Mouse (Mus musculus): Measurements from ENCODE around the gene Guca2a. TPM values are rescaled to one million over a fixed set of nuclear protein-coding genes. Genes with fewer than 3 reads are reported as not detected.

Gene Guca2a
- polyA plus RNA-seq, 1 experiment from 2014 or later: 1.5 TPM

DNA sequence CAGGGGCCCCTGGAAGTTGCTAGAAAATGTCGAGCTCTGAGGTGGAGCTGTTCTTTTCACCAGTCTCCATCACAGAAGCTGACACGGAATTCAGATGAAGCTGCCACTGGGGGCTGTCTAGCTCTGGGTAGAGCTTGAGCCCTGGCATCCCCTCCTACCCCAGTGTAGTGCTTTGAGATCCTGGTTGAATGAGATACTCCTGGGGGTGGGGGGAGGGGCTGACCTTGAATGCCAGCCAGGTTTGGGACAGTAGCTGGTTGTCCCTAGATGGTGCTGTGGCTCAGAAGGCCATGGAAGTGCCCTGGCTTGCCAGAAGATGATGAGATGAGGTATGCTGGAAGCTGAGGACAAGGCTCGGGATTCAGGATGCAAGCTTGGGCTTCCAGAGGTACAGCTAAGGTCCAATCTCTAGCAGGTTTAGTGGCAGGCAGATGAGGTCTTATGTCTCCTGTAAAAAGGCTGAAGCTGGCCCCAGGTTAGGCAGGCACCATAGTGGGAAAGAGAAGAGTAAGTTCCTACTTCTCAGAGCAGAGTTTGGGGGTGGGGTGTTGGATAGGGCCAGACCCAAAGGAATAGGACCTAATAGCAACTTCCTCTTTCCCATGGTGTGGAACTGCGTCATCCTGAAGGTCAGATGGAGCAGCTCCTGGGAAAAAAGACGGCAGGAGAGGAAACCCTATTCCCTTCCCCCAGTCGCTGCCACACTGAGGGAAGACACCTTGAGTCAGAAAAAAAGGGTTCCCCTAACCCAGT is 2.4 kb upstream of the Guca2a start:
- no peaks in the 10 kb centered on the region for H3K36me3 ChIP-seq (ENCODE audit: control insufficient read depth, insufficient read depth)
- WGBS: 49% methylated on average over 6 of the region's 6 CpGs
- ATAC-seq (replicated peaks; ENCODE audit: extremely low read depth, insufficient read depth, low FRiP score): no peak; the same call in 1 of the 2 replicates
- peaks cover 57% of the 10 kb centered on the region for H3K4me1 ChIP-seq (ENCODE audit: control insufficient read depth, insufficient read depth, low read length)
- H3K9me3 ChIP-seq (replicated peaks; ENCODE audit: control insufficient read depth, low read length): no peaks in the 10 kb centered on the region
- no peak overlapping the region for H3K4me3 ChIP-seq (ENCODE audit: low read length)
- peak overlapping the region; percentile 60 for H3K27ac ChIP-seq (ENCODE audit: low read length)
- H3K9ac ChIP-seq (ENCODE audit: low read length): no peak overlapping the region
- no peaks in the 10 kb centered on the region for H3K27me3 ChIP-seq (ENCODE audit: control insufficient read depth, insufficient read depth, low read length)
- H3K4me2 ChIP-seq (ENCODE audit: low read depth, low read length): no peak overlapping the region

GRCm38 (mm10) chr4:119635686-119636085 is 1.8 kb upstream of the Guca2a start:
- Histone ChIP-seq H3K9me3 (replicated peaks; ENCODE audit: control insufficient read depth, low read length) (no peaks in the 10 kb centered on the region), H3K4me1 (ENCODE audit: control insufficient read depth, insufficient read depth, low read length) (peaks cover 56% of the 10 kb centered on the region), H3K36me3 (ENCODE audit: control insufficient read depth, insufficient read depth) (no peaks in the 10 kb centered on the region), H3K4me2 (ENCODE audit: low read depth, low read length) (no peak overlapping the region), H3K4me3 (ENCODE audit: low read length) (no peak overlapping the region), H3K27me3 (ENCODE audit: control insufficient read depth, insufficient read depth, low read length) (no peaks in the 10 kb centered on the region), H3K9ac (ENCODE audit: low read length) (no peak overlapping the region), H3K27ac (ENCODE audit: low read length) (no peak overlapping the region; the same call in 1 of the 2 replicates)
- WGBS: 62% methylated on average over 8 of the region's 8 CpGs
- ATAC-seq (replicated peaks; ENCODE audit: extremely low read depth, insufficient read depth, low FRiP score): no peak

- peaks cover 46% of the 10 kb centered on the region for H3K4me1 ChIP-seq (ENCODE audit: control insufficient read depth, insufficient read depth, low read length)
- WGBS: 78% methylated on average over 7 of the region's 7 CpGs
- H3K9me3 ChIP-seq (replicated peaks; ENCODE audit: control insufficient read depth, low read length): no peaks in the 10 kb centered on the region
- no peak overlapping the region for H3K4me2 ChIP-seq (ENCODE audit: low read depth, low read length)
- no peak for ATAC-seq (replicated peaks; ENCODE audit: extremely low read depth, insufficient read depth, low FRiP score)
- H3K4me3 ChIP-seq (ENCODE audit: low read length): no peak overlapping the region
- no peaks in the 10 kb centered on the region for H3K36me3 ChIP-seq (ENCODE audit: control insufficient read depth, insufficient read depth)
- H3K27me3 ChIP-seq (ENCODE audit: control insufficient read depth, insufficient read depth, low read length): no peaks in the 10 kb centered on the region
- no peak overlapping the region for H3K9ac ChIP-seq (ENCODE audit: low read length)
- H3K27ac ChIP-seq (ENCODE audit: low read length): no peak overlapping the region
Observed at GRCm38 (mm10) chr4:119636731-119637130, 773 bp upstream of the Guca2a start.

DNA sequence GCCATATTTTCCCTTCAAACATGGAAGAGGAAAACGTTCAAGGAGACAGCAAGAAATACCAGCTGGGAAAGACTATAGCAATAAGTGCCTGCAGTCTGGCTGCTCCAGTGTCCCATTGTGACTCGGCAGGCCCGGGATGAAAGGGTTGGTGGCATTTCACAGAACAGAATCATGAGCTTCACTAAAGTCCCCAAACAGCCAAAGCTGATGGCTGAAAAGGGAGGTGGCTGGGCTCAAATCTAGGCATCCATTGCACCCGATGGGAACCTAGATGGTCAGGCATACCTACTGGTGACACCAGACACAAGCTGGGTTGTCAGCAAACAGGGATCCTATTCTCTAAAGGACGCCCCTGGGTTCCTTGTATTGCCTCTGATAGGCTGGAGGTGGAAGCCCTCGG is 442 bp downstream of the Guca2a start:
- 84% methylated on average over 6 of the region's 6 CpGs for WGBS
- H3K27me3 ChIP-seq (ENCODE audit: control insufficient read depth, insufficient read depth, low read length): no peaks in the 10 kb centered on the region
- peaks cover 4% of the 10 kb centered on the region; the same call in 1 of the 2 replicates for H3K9me3 ChIP-seq (replicated peaks; ENCODE audit: control insufficient read depth, low read length)
- no peak overlapping the region for H3K27ac ChIP-seq (ENCODE audit: low read length)
- H3K36me3 ChIP-seq (ENCODE audit: control insufficient read depth, insufficient read depth): no peaks in the 10 kb centered on the region
- no peak overlapping the region for H3K9ac ChIP-seq (ENCODE audit: low read length)
- H3K4me1 ChIP-seq (ENCODE audit: control insufficient read depth, insufficient read depth, low read length): peaks cover 36% of the 10 kb centered on the region
- ATAC-seq (replicated peaks; ENCODE audit: extremely low read depth, insufficient read depth, low FRiP score): no peak
- H3K4me3 ChIP-seq (ENCODE audit: low read length): no peak overlapping the region
- H3K4me2 ChIP-seq (ENCODE audit: low read depth, low read length): no peak overlapping the region

DNA sequence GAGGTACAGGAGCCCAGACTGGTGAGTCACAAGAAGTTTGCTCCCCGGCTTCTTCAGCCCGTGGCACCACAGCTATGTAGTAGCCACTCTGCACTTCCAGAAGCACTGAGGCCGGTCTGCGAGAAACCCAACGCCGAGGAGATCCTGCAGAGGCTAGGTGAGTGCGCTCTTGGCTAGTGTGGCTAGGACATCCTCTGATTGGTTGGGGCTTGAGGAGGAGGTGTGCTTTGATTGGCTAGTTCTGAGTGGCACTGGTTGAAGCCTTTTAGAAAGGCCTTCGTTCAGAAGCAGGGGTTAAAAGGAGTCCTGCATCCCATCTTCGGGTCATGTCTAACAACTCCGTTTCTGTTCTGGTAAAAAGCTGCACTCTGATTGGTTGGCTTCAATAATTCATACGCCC is 1.2 kb downstream of the Guca2a start:
- WGBS: 67% methylated on average over 11 of the region's 11 CpGs
- Histone ChIP-seq H3K36me3 (ENCODE audit: control insufficient read depth, insufficient read depth) (no peaks in the 10 kb centered on the region), H3K4me3 (ENCODE audit: low read length) (no peak overlapping the region), H3K27me3 (ENCODE audit: control insufficient read depth, insufficient read depth, low read length) (no peaks in the 10 kb centered on the region), H3K9me3 (replicated peaks; ENCODE audit: control insufficient read depth, low read length) (peaks cover 4% of the 10 kb centered on the region; the same call in 1 of the 2 replicates), H3K4me1 (ENCODE audit: control insufficient read depth, insufficient read depth, low read length) (peaks cover 29% of the 10 kb centered on the region), H3K27ac (ENCODE audit: low read length) (no peak overlapping the region), H3K9ac (ENCODE audit: low read length) (no peak overlapping the region), H3K4me2 (ENCODE audit: low read depth, low read length) (no peak overlapping the region)
- ATAC-seq (replicated peaks; ENCODE audit: extremely low read depth, insufficient read depth, low FRiP score): no peak

GRCm38 (mm10) chr4:119642666-119643065 is 5.2 kb downstream of the Guca2a start:
- no peak overlapping the region for H3K4me3 ChIP-seq (ENCODE audit: low read length)
- H3K36me3 ChIP-seq (ENCODE audit: control insufficient read depth, insufficient read depth): no peaks in the 10 kb centered on the region
- peaks cover 4% of the 10 kb centered on the region; the same call in 1 of the 2 replicates for H3K9me3 ChIP-seq (replicated peaks; ENCODE audit: control insufficient read depth, low read length)
- no peak overlapping the region for H3K9ac ChIP-seq (ENCODE audit: low read length)
- no peak overlapping the region for H3K4me2 ChIP-seq (ENCODE audit: low read depth, low read length)
- no peaks in the 10 kb centered on the region for H3K4me1 ChIP-seq (ENCODE audit: control insufficient read depth, insufficient read depth, low read length)
- WGBS: 85% methylated on average over 4 of the region's 4 CpGs
- ATAC-seq (replicated peaks; ENCODE audit: extremely low read depth, insufficient read depth, low FRiP score): no peak
- H3K27ac ChIP-seq (ENCODE audit: low read length): no peak overlapping the region
- H3K27me3 ChIP-seq (ENCODE audit: control insufficient read depth, insufficient read depth, low read length): no peaks in the 10 kb centered on the region

GRCm38 (mm10) chr4:119657011-119657410 is 19.5 kb downstream of the Guca2a start:
- Histone ChIP-seq H3K27ac (ENCODE audit: low read length) (no peak overlapping the region), H3K36me3 (ENCODE audit: control insufficient read depth, insufficient read depth) (no peaks in the 10 kb centered on the region), H3K4me1 (ENCODE audit: control insufficient read depth, insufficient read depth, low read length) (peaks cover 8% of the 10 kb centered on the region), H3K9ac (ENCODE audit: low read length) (no peak overlapping the region), H3K9me3 (replicated peaks; ENCODE audit: control insufficient read depth, low read length) (peaks cover 11% of the 10 kb centered on the region), H3K4me2 (ENCODE audit: low read depth, low read length) (no peak overlapping the region), H3K27me3 (ENCODE audit: control insufficient read depth, insufficient read depth, low read length) (no peaks in the 10 kb centered on the region), H3K4me3 (ENCODE audit: low read length) (no peak overlapping the region)
- 92% methylated on average over 1 of the region's 1 CpGs for WGBS
- ATAC-seq (replicated peaks; ENCODE audit: extremely low read depth, insufficient read depth, low FRiP score): no peak

DNA sequence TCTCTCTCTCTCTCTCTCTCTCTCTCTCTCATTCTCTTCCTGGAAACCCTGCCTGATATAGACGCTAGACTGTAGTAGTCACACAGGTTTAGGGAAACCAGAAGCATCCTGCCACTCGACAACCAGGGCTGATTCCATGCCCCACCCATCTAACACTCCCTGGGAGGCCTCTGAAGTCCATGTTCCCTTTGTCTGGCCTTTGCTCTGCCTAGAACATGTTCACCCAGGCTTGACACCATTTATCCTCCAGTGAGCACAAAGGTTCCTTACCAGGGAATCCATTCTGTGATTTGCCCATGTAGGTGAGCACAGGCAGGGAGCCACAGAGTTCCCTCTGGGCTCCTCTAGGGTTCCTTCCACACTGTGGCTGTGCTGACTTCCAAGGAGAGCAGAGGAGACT is 20.7 kb downstream of the Guca2a start:
- peaks cover 7% of the 10 kb centered on the region; the same call in 1 of the 2 replicates for H3K9me3 ChIP-seq (replicated peaks; ENCODE audit: control insufficient read depth, low read length)
- no peak for ATAC-seq (replicated peaks; ENCODE audit: extremely low read depth, insufficient read depth, low FRiP score)
- peaks cover 17% of the 10 kb centered on the region for H3K4me1 ChIP-seq (ENCODE audit: control insufficient read depth, insufficient read depth, low read length)
- no peak overlapping the region for H3K9ac ChIP-seq (ENCODE audit: low read length)
- no peak overlapping the region for H3K27ac ChIP-seq (ENCODE audit: low read length)
- no peak overlapping the region for H3K4me2 ChIP-seq (ENCODE audit: low read depth, low read length)
- H3K4me3 ChIP-seq (ENCODE audit: low read length): no peak overlapping the region
- WGBS: 43% methylated on average over 2 of the region's 2 CpGs
- no peaks in the 10 kb centered on the region for H3K27me3 ChIP-seq (ENCODE audit: control insufficient read depth, insufficient read depth, low read length)
- no peaks in the 10 kb centered on the region for H3K36me3 ChIP-seq (ENCODE audit: control insufficient read depth, insufficient read depth)

DNA sequence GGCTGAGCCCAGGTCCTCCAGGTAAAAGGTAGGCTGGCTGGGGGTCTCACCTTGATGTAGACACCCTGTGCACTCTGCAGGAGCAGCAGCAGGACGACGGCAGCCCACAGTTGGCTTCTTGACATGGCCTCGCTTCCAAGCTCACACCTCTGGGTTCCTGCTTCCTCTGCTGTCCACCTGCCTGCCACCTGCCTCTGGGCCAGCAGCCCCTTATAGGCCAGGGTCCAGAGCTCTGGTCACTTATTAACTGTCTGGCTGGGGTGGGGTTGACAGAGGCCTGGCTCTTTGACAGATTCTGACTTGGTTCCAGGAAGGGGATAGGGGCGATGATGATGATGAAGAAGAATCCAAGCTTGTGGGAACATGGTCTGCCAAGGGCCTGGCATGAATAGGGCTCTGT is 21.2 kb downstream of the Guca2a start, which contains the start of gene Guca2b:
Gene Guca2b, minus strand, starts transcription at position 224 of the 400 bp plus-strand sequence.
- no peaks in the 10 kb centered on the region for H3K27me3 ChIP-seq (ENCODE audit: control insufficient read depth, insufficient read depth, low read length)
- H3K4me2 ChIP-seq (ENCODE audit: low read depth, low read length): no peak within 1 kb of the TSS
- H3K36me3 ChIP-seq (ENCODE audit: control insufficient read depth, insufficient read depth): no peaks in the 10 kb centered on the region
- peaks cover 17% of the 10 kb centered on the region for H3K4me1 ChIP-seq (ENCODE audit: control insufficient read depth, insufficient read depth, low read length)
- ATAC-seq (replicated peaks; ENCODE audit: extremely low read depth, insufficient read depth, low FRiP score): no peak
- no peak within 1 kb of the TSS for H3K4me3 ChIP-seq (ENCODE audit: low read length)
- no peak within 1 kb of the TSS for H3K9ac ChIP-seq (ENCODE audit: low read length)
- H3K9me3 ChIP-seq (replicated peaks; ENCODE audit: control insufficient read depth, low read length): peaks cover 3% of the 10 kb centered on the region; the same call in 1 of the 2 replicates
- H3K27ac ChIP-seq (ENCODE audit: low read length): no peak within 1 kb of the TSS
- WGBS: 78% methylated on average over 4 of the region's 4 CpGs

All from heart, embryonic 16.5 days (tissue).